Mouse (Mus musculus): ENCODE results near the gene Zc3h6. TPM values are rescaled to one million over a fixed set of nuclear protein-coding genes. Genes with fewer than 3 reads are reported as not detected.

Zc3h6 gene
- polyA plus RNA-seq, 1 experiment from 2014 or later: 0.89 TPM

- H3K36me3 ChIP-seq (ENCODE audit: control insufficient read depth, insufficient read depth, low read length): no peaks in the 10 kb centered on the region
- no peaks in the 10 kb centered on the region for H3K27me3 ChIP-seq (replicated peaks; ENCODE audit: control insufficient read depth, insufficient read depth, low read length)
- H3K9me3 ChIP-seq (ENCODE audit: control insufficient read depth, low read length): no peaks in the 10 kb centered on the region
- H3K9ac ChIP-seq (ENCODE audit: low read depth, low read length): no peak within 1 kb of the TSS
- H3K27ac ChIP-seq (ENCODE audit: low read length): no peak within 1 kb of the TSS
- no peak within 1 kb of the TSS for H3K4me3 ChIP-seq (ENCODE audit: low read length)
- WGBS: 74% methylated on average over 8 of the region's 8 CpGs
- H3K4me2 ChIP-seq (ENCODE audit: low read depth, low read length): no peak within 1 kb of the TSS
- peaks cover 3% of the 10 kb centered on the region; the same call in 1 of the 2 replicates for H3K4me1 ChIP-seq (ENCODE audit: control insufficient read depth, insufficient read depth, low read length)
- no peak for ATAC-seq
Measured at GRCm38 (mm10) chr2:129047811-129048210, 80.6 kb downstream of the Zc3h6 start, which contains the start of gene Vinac1. TSS of gene Vinac1 (minus strand) at chr2:129048172.

GRCm38 (mm10) chr2:129052451-129052983, 85.3 kb downstream of the Zc3h6 start:
- no peak overlapping the region for H3K9ac ChIP-seq (ENCODE audit: low read depth, low read length)
- H3K36me3 ChIP-seq (ENCODE audit: control insufficient read depth, insufficient read depth, low read length): no peaks in the 10 kb centered on the region
- H3K4me1 ChIP-seq (ENCODE audit: control insufficient read depth, insufficient read depth, low read length): no peaks in the 10 kb centered on the region
- WGBS: 62% methylated on average over 4 of the region's 4 CpGs
- ATAC-seq: no peak
- H3K27me3 ChIP-seq (replicated peaks; ENCODE audit: control insufficient read depth, insufficient read depth, low read length): no peaks in the 10 kb centered on the region
- H3K4me3 ChIP-seq (ENCODE audit: low read length): no peak overlapping the region
- 0 out of 2 replicates have a peak, but pooled peaks cover 3% of the 10 kb centered on the region for H3K9me3 ChIP-seq (ENCODE audit: control insufficient read depth, low read length)
- no peak overlapping the region for H3K4me2 ChIP-seq (ENCODE audit: low read depth, low read length)
- no peak overlapping the region for H3K27ac ChIP-seq (ENCODE audit: low read length)

DNA sequence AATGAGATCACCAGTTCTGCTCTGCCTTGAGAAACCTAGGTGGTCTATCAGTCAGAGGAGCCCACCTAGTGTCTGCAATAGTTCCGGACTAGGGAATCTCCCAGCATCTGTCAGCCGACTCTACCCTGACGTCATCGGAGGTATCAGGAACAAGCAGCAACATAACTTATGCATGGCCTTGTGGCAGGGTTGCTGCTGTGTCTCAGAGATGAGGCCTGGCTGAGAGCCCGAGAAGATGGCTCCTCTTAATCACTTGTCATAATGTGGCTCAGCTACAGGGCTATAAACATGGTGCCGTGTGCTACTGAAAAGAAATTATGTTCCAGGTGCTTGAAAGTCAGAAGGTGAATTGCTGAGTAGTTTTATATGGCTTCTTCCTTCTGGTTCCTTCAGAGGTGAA, 88.5 kb downstream of the Zc3h6 start:
- H3K27me3 ChIP-seq (replicated peaks; ENCODE audit: control insufficient read depth, insufficient read depth, low read length): no peaks in the 10 kb centered on the region
- 0 out of 2 replicates have a peak, but pooled peaks cover 3% of the 10 kb centered on the region for H3K9me3 ChIP-seq (ENCODE audit: control insufficient read depth, low read length)
- no peak overlapping the region for H3K4me2 ChIP-seq (ENCODE audit: low read depth, low read length)
- no peaks in the 10 kb centered on the region for H3K4me1 ChIP-seq (ENCODE audit: control insufficient read depth, insufficient read depth, low read length)
- no peak overlapping the region for H3K9ac ChIP-seq (ENCODE audit: low read depth, low read length)
- no peaks in the 10 kb centered on the region for H3K36me3 ChIP-seq (ENCODE audit: control insufficient read depth, insufficient read depth, low read length)
- WGBS: 80% methylated on average over 6 of the region's 6 CpGs
- no peak overlapping the region for H3K4me3 ChIP-seq (ENCODE audit: low read length)
- ATAC-seq: no peak
- no peak overlapping the region for H3K27ac ChIP-seq (ENCODE audit: low read length)

- Histone ChIP-seq H3K27me3 (replicated peaks; ENCODE audit: control insufficient read depth, insufficient read depth, low read length) (no peaks in the 10 kb centered on the region), H3K4me2 (ENCODE audit: low read depth, low read length) (no peak overlapping the region), H3K27ac (ENCODE audit: low read length) (no peak overlapping the region), H3K36me3 (ENCODE audit: control insufficient read depth, insufficient read depth, low read length) (no peaks in the 10 kb centered on the region), H3K4me3 (ENCODE audit: low read length) (no peak overlapping the region), H3K9ac (ENCODE audit: low read depth, low read length) (no peak overlapping the region), H3K4me1 (ENCODE audit: control insufficient read depth, insufficient read depth, low read length) (no peaks in the 10 kb centered on the region), H3K9me3 (ENCODE audit: control insufficient read depth, low read length) (0 out of 2 replicates have a peak, but pooled peaks cover 3% of the 10 kb centered on the region)
- 53% methylated on average over 9 of the region's 9 CpGs for WGBS
- no peak for ATAC-seq
Measured at GRCm38 (mm10) chr2:129056597-129056996, 89.4 kb downstream of the Zc3h6 start.

DNA sequence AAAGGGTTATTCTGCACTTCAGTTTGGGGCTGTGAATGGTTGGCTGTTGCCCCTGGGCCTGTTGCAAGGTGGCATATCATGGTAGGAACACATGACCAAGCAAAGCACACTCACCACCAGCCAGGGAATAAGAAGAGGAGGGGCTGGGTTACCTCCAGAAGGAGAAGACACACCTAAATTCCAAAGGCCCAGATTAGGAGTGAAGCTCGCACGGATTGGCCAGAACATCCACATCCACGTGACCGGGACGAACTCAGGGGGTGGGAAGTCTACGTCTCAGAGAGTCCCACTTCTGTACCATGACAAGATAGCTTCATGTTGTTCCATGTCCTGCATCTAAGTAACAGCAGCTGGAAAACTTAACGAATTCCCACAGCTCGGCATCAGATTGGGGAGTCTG, 90.1 kb downstream of the Zc3h6 start:
- no peak overlapping the region for H3K4me3 ChIP-seq (ENCODE audit: low read length)
- no peak overlapping the region for H3K27ac ChIP-seq (ENCODE audit: low read length)
- H3K4me2 ChIP-seq (ENCODE audit: low read depth, low read length): no peak overlapping the region
- H3K27me3 ChIP-seq (replicated peaks; ENCODE audit: control insufficient read depth, insufficient read depth, low read length): no peaks in the 10 kb centered on the region
- WGBS: 96% methylated on average over 8 of the region's 8 CpGs
- H3K4me1 ChIP-seq (ENCODE audit: control insufficient read depth, insufficient read depth, low read length): no peaks in the 10 kb centered on the region
- H3K9ac ChIP-seq (ENCODE audit: low read depth, low read length): no peak overlapping the region
- no peaks in the 10 kb centered on the region for H3K36me3 ChIP-seq (ENCODE audit: control insufficient read depth, insufficient read depth, low read length)
- no peak for ATAC-seq
- H3K9me3 ChIP-seq (ENCODE audit: control insufficient read depth, low read length): 0 out of 2 replicates have a peak, but pooled peaks cover 3% of the 10 kb centered on the region

DNA sequence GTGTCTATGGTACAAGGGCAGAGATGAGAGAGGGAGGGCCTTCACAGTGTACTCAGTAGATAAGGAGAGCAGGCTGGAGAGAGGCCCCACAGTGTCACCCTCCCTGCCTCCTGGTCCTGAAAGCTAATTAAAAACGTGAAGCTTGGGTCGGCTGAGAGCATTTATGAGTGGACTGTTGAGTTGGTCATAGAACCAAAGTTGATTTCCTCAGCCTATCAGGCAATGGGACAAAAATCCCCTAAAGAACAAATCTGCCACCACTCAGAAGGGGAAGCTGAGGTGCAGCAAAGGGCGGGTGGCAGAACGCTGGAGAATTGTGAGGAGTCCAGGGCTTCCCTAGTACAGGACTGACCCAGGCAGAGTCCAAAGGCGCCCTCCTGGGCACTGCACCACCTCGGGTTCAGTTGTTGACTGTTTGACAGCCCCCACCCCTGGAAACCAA, 90.7 kb downstream of the Zc3h6 start:
- ATAC-seq: no peak
- Histone ChIP-seq H3K4me1 (ENCODE audit: control insufficient read depth, insufficient read depth, low read length) (no peaks in the 10 kb centered on the region), H3K4me2 (ENCODE audit: low read depth, low read length) (no peak overlapping the region), H3K9me3 (ENCODE audit: control insufficient read depth, low read length) (0 out of 2 replicates have a peak, but pooled peaks cover 3% of the 10 kb centered on the region), H3K27ac (ENCODE audit: low read length) (no peak overlapping the region), H3K4me3 (ENCODE audit: low read length) (no peak overlapping the region), H3K36me3 (ENCODE audit: control insufficient read depth, insufficient read depth, low read length) (no peaks in the 10 kb centered on the region), H3K9ac (ENCODE audit: low read depth, low read length) (no peak overlapping the region), H3K27me3 (replicated peaks; ENCODE audit: control insufficient read depth, insufficient read depth, low read length) (no peaks in the 10 kb centered on the region)
- WGBS: 85% methylated on average over 6 of the region's 6 CpGs

- no peak for ATAC-seq
- 71% methylated on average over 10 of the region's 10 CpGs for WGBS
- Histone ChIP-seq H3K4me3 (ENCODE audit: low read length) (no peak overlapping the region), H3K27me3 (replicated peaks; ENCODE audit: control insufficient read depth, insufficient read depth, low read length) (no peaks in the 10 kb centered on the region), H3K9me3 (ENCODE audit: control insufficient read depth, low read length) (no peaks in the 10 kb centered on the region), H3K36me3 (ENCODE audit: control insufficient read depth, insufficient read depth, low read length) (no peaks in the 10 kb centered on the region), H3K4me1 (ENCODE audit: control insufficient read depth, insufficient read depth, low read length) (0 out of 2 replicates have a peak, but pooled peaks cover 2% of the 10 kb centered on the region), H3K9ac (ENCODE audit: low read depth, low read length) (no peak overlapping the region), H3K4me2 (ENCODE audit: low read depth, low read length) (no peak overlapping the region), H3K27ac (ENCODE audit: low read length) (no peak overlapping the region)
Measured at GRCm38 (mm10) chr2:129061456-129062059, 94.4 kb downstream of the Zc3h6 start.

DNA sequence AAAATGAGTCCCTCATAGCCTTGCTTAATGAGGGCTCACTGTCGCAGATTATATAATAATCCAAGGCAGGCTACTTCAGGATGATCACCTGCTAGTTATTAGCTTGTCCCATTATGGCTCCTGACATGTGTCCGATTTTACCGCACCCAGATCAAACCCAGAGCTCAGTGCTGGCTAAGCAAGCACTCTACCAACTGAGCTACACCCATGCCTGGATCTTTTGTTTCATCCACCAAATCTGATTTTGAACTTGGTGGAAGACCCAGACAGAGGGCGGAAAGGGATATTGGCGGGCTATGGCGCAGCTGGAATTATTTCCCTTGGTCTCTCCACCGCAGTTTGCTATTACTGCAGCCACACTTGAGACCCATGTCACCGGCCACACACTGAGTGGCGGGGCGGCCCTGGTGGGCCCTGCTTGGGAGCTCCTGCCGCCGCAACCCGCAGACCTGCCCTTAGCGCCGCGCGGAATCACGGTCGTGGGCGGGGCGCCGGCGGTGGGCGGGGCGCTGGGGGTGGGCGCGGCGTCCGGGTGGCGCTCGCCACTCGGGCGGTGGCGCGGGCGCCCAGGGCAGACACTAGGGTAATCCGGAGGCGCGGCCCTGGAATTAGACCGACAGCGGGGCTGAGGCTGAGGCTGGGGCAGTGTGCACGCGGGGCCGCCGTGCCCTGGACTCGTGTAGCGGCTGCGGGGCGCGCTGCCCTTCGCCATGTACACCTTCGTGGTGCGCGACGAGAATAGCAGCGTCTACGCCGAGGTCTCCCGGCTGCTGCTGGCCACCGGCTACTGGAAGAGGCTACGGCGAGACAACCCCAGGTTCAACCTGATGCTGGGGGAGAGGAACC, 98.5 kb downstream of the Zc3h6 start, which contains the start of gene Ttl:
TSS of gene Ttl (plus strand) at position 506 of the 846 bp plus-strand sequence.
- peak within 1 kb of the TSS; percentile 81 for H3K4me3 ChIP-seq (ENCODE audit: low read length)
- H3K27ac ChIP-seq (ENCODE audit: low read length): peak within 1 kb of the TSS; percentile 54

DNA sequence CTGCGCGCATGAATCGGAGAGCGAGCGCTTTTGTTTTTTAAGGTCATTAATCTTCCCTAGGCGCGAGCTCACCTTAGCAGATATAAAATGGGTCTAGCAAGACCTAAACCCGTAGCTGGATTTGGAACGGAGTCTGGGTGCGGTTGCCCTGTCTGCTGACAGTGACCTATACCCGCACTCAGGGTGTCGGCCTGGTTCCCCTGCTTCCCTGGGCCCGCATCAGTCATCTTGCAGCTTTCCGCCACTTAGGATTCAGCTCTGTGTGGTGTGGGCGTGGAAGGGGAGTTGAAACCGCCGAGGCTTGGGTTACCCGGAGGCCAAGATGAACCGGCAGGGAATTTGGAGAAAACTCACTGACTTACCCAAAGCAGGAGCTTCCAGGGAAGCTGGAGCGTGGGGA, 99.1 kb downstream of the Zc3h6 start:
- Histone ChIP-seq H3K4me3 (ENCODE audit: low read length) (peak overlapping the region; percentile 81), H3K4me2 (ENCODE audit: low read depth, low read length) (peak overlapping the region; percentile 83), H3K4me1 (ENCODE audit: control insufficient read depth, insufficient read depth, low read length) (0 out of 2 replicates have a peak, but pooled peaks cover 2% of the 10 kb centered on the region), H3K9me3 (ENCODE audit: control insufficient read depth, low read length) (no peaks in the 10 kb centered on the region), H3K36me3 (ENCODE audit: control insufficient read depth, insufficient read depth, low read length) (no peaks in the 10 kb centered on the region), H3K9ac (ENCODE audit: low read depth, low read length) (peak overlapping the region; percentile 79), H3K27ac (ENCODE audit: low read length) (peak overlapping the region; percentile 54), H3K27me3 (replicated peaks; ENCODE audit: control insufficient read depth, insufficient read depth, low read length) (no peaks in the 10 kb centered on the region)
- ATAC-seq: peak; percentile 80
- WGBS: 0% methylated on average over 20 of the region's 20 CpGs

More for the DNA sequence above, 98.5 kb downstream of the Zc3h6 start, which contains the start of gene Ttl:
- H3K36me3 ChIP-seq (ENCODE audit: control insufficient read depth, insufficient read depth, low read length): no peaks in the 10 kb centered on the region
- 2% methylated on average over 55 of the region's 62 CpGs for WGBS
- H3K27me3 ChIP-seq (replicated peaks; ENCODE audit: control insufficient read depth, insufficient read depth, low read length): no peaks in the 10 kb centered on the region
- peak; percentile 94 for ATAC-seq
- 0 out of 2 replicates have a peak, but pooled peaks cover 2% of the 10 kb centered on the region for H3K4me1 ChIP-seq (ENCODE audit: control insufficient read depth, insufficient read depth, low read length)
- peak within 1 kb of the TSS; percentile 83 for H3K4me2 ChIP-seq (ENCODE audit: low read depth, low read length)
- peak within 1 kb of the TSS; percentile 79 for H3K9ac ChIP-seq (ENCODE audit: low read depth, low read length)
- H3K9me3 ChIP-seq (ENCODE audit: control insufficient read depth, low read length): no peaks in the 10 kb centered on the region

Measured in intestine, embryonic 16.5 days (tissue).